Mouse (Mus musculus) midbrain, embryonic 11.5 days (tissue): ENCODE measurements around the gene Slc25a3. TPM values are rescaled to one million over a fixed set of nuclear protein-coding genes. Genes with fewer than 3 reads are reported as not detected.

ENCODE experiments used
- ATAC-seq: fragments of 200-750 bp; cut with Nextera tagmentation; 2 replicates; pipeline ENCODE4 v1.8.0; 2017; ENCODE audit warnings: moderate TSS enrichment, moderate library complexity; ENCODE audit not compliant: low FRiP score
- DNase-seq: peaks from one replicate; pipeline ENCODE4 v3.0.0; 2015; ENCODE audit warnings: low spot score; ENCODE audit errors: missing footprints
- H3K27ac ChIP-seq: fragments of 300-500 bp; sonication (generic); 2 replicates; pipeline ENCODE4 v1.5.1; 2014; ENCODE audit warnings: low read depth, low read length
- H3K27me3 ChIP-seq: fragments of 300-500 bp; sonication (generic); 2 replicates; pipeline ENCODE4 v1.6.1; 2014; ENCODE audit warnings: mild to moderate bottlenecking, low read length, moderate library complexity, mixed read lengths; ENCODE audit not compliant: control insufficient read depth, insufficient read depth
- H3K36me3 ChIP-seq: fragments of 300-500 bp; sonication (generic); 2 replicates; pipeline ENCODE4 v1.6.1; 2014; ENCODE audit warnings: mild to moderate bottlenecking, low read length, moderate library complexity, mixed read lengths; ENCODE audit not compliant: control insufficient read depth, insufficient read depth
- H3K4me1 ChIP-seq: fragments of 300-500 bp; sonication (generic); 2 replicates; pipeline ENCODE4 v1.6.1; 2014; ENCODE audit warnings: low read length; ENCODE audit not compliant: control insufficient read depth, insufficient read depth
- H3K4me2 ChIP-seq: fragments of 300-500 bp; sonication (generic); 2 replicates; pipeline ENCODE4 v1.6.1; 2014; ENCODE audit warnings: mild to moderate bottlenecking, moderate library complexity
- H3K4me3 ChIP-seq: fragments of 300-500 bp; sonication (generic); 2 replicates; pipeline ENCODE4 v1.5.1; 2014; ENCODE audit warnings: low read depth, low read length
- H3K9ac ChIP-seq: fragments of 300-500 bp; sonication (generic); 2 replicates; pipeline ENCODE4 v1.6.1; 2014; ENCODE audit warnings: low read length
- H3K9me3 ChIP-seq: fragments of 300-500 bp; sonication (generic); 2 replicates; pipeline ENCODE4 v1.6.1; 2016; ENCODE audit warnings: low read length; ENCODE audit not compliant: control insufficient read depth
- WGBS: fragments of 180-500 bp; shearing (Covaris S2); extraction: QIAGEN DNeasy Blood & Tissue Kit; methylation state at CpG from one replicate; pipeline ENCODE4 v1.1.7; 2014; 5-methylcytosine and 5-hydroxymethylcytosine counted together
- polyA plus RNA-seq: library from polyadenylated mRNA; unstranded; fragments of >200 nt; fragmentation: Nextera tagmentation; extraction: Ambion mirVana; gene quantifications from 2 replicates; pipeline ENCODE4 v1.2.1, GENCODE M21; 2014

The Slc25a3 gene
- polyA plus RNA-seq, 1 experiment from 2014 or later = 404 TPM

DNA sequence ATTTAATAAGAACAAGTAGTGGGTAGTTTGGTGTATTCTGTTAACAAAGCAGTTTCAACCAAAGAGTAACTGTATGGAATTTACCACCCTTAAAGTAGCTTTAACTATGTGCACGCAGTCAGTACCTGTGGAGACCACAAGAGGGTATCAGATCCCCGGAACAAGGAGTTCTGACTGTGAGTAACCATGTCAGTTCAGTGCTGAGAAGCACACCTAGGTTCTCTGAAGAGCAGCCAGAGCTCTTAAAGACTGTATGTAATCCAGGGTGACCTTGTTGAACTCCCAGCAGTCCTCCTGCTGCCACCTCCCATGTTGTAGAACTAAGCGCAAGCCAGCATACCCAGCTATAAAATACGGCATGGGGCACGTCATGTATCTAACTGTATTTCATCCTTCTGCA lies 43.0 kb upstream of the Slc25a3 start:
- H3K27me3 ChIP-seq = no peaks in the 10 kb centered on the region
- no peak for ATAC-seq
- 67% methylated on average over 5 of the region's 5 CpGs for WGBS
- no peak overlapping the region for H3K4me3 ChIP-seq
- H3K4me2 ChIP-seq = no peak overlapping the region
- H3K9me3 ChIP-seq = no peaks in the 10 kb centered on the region
- no peak overlapping the region for H3K9ac ChIP-seq
- H3K27ac ChIP-seq = no peak overlapping the region
- peaks cover 24% of the 10 kb centered on the region for H3K36me3 ChIP-seq
- DNase-seq = peak; percentile 93
- peaks cover 14% of the 10 kb centered on the region for H3K4me1 ChIP-seq

DNA sequence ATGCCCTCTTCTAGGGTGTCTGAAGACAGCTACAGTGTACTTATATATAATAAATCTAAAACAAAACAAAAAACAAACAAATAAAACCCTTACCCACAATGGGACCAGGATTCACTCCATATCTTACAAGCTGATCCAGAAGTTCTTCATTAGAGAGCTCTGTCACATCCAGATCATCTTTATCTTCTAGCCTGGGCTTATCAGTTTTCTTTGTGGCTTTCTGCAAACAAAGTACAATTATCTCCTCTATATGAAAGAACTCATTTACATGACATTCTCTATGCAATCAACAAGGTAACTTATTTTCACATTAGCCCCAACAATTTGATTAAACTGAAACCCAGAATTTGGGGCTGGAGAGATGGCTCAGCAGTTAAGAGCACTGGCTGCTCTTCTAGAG lies 42.0 kb upstream of the Slc25a3 start:
- no peak overlapping the region for H3K4me2 ChIP-seq
- no peak for DNase-seq
- peaks cover 32% of the 10 kb centered on the region for H3K36me3 ChIP-seq
- H3K9ac ChIP-seq = no peak overlapping the region
- no peaks in the 10 kb centered on the region for H3K27me3 ChIP-seq
- no peak overlapping the region for H3K27ac ChIP-seq
- no peak for ATAC-seq
- peaks cover 14% of the 10 kb centered on the region for H3K4me1 ChIP-seq
- H3K4me3 ChIP-seq = no peak overlapping the region
- H3K9me3 ChIP-seq = no peaks in the 10 kb centered on the region

DNA sequence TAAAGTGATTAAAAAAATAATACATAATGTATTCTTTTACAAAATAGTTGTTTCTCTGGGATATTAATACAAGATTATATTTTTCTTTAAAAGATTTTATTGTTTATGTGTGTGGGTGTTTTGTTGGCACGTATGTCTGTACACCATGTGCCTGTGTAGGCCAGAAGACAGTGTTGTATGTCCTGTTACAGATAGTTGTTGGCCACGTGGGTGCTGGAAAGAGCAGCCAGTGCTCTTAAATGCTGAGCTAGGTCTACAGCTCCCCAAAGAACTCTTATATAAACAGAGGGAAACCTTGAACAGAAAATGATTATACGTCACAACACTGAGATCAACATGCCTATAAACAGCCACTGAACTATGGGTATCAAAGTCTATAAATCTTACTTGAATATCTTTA lies 40.6 kb upstream of the Slc25a3 start:
- no peak for ATAC-seq
- Histone ChIP-seq H3K4me1 (peaks cover 13% of the 10 kb centered on the region), H3K9me3 (no peaks in the 10 kb centered on the region), H3K27ac (no peak overlapping the region), H3K4me3 (no peak overlapping the region), H3K9ac (no peak overlapping the region), H3K27me3 (no peaks in the 10 kb centered on the region), H3K4me2 (no peak overlapping the region), H3K36me3 (peaks cover 32% of the 10 kb centered on the region)
- 94% methylated on average over 3 of the region's 3 CpGs for WGBS
- no peak for DNase-seq

DNA sequence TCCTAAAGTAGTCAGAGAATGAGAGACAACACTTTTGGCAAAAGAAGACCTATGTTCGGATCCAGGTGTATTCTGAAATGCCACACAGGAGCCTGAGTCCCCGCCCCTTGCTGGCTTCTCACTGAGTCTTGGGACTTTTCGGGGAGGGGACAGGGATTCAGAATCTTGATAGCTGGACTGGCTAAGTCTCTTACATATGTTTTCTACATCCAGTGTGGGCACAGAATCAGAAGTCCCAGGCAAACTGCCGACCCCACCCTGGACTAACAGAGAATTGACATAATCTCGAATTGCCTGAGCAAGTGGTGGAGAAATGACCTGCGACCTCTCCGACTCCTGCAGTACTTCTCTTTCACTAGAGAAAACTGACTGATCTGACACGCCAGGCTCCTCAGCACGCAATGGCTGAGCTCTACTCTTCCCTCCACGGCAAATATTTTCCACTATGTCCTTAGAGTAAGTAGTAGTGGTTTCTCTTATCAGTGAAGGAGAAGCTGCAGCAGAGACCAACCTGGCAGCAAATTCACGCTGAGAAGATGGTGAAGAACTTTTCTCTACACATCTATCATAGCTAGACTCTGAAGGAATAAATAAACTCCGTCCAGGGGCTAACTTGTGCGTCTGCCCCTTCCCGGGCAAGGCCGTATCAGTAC lies 38.8 kb upstream of the Slc25a3 start:
- no peak overlapping the region for H3K27ac ChIP-seq
- no peaks in the 10 kb centered on the region for H3K9me3 ChIP-seq
- no peaks in the 10 kb centered on the region for H3K27me3 ChIP-seq
- no peak overlapping the region for H3K4me3 ChIP-seq
- DNase-seq (no peak), ATAC-seq (no peak)
- no peaks in the 10 kb centered on the region; the same call in 1 of the 2 replicates for H3K4me1 ChIP-seq
- H3K36me3 ChIP-seq = peaks cover 39% of the 10 kb centered on the region
- WGBS = 92% methylated on average over 15 of the region's 15 CpGs
- H3K9ac ChIP-seq = no peak overlapping the region
- no peak overlapping the region for H3K4me2 ChIP-seq

DNA sequence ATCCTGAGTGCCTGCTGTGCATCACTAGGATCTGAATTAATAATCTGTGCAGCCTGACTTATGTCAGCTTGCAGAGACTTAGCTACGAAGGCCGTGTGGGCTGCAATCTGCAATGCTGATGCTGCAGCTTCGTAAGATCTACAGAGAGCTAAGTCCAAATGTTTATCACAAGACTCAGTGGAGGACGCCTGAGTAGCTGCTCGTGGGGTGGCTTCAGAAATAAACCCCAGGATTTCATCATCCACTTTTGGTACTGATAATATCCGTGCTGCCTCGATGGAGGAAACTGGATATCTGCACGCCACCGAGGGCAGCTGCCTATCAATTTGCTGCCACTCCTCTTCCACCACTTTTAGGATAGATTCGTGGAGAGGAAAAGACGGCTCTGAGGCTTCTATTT lies 38.2 kb upstream of the Slc25a3 start:
- H3K9ac ChIP-seq = no peak overlapping the region
- peaks cover 40% of the 10 kb centered on the region for H3K36me3 ChIP-seq
- no peaks in the 10 kb centered on the region for H3K27me3 ChIP-seq
- no peak overlapping the region for H3K4me2 ChIP-seq
- 93% methylated on average over 11 of the region's 11 CpGs for WGBS
- H3K4me1 ChIP-seq = no peaks in the 10 kb centered on the region
- no peak overlapping the region for H3K4me3 ChIP-seq
- H3K9me3 ChIP-seq = no peaks in the 10 kb centered on the region
- no peak for DNase-seq
- no peak overlapping the region for H3K27ac ChIP-seq
- ATAC-seq = no peak

DNA sequence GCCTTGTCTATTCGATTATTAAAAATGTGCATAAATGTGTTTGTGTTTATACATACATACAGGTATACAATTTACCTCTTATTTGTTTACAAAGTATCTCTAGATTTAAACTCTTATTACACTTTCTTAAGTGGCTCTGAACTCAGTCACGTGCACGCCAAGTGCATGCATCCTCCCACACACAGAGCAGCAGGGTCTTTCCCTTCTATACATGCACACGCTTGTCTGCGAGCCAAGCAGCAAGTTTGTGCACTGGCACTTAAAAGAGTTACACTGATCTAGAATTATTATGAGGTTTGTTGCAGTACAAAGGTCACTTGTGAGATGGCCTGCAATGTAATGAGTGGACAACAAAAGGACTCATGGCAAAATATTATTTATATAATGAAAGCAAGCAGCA lies 37.1 kb upstream of the Slc25a3 start:
- Histone ChIP-seq H3K4me2 (no peak overlapping the region), H3K9me3 (no peaks in the 10 kb centered on the region), H3K27ac (no peak overlapping the region), H3K36me3 (peaks cover 40% of the 10 kb centered on the region), H3K4me1 (no peaks in the 10 kb centered on the region), H3K27me3 (no peaks in the 10 kb centered on the region), H3K9ac (no peak overlapping the region), H3K4me3 (no peak overlapping the region)
- 95% methylated on average over 5 of the region's 5 CpGs for WGBS
- ATAC-seq = no peak
- no peak for DNase-seq

DNA sequence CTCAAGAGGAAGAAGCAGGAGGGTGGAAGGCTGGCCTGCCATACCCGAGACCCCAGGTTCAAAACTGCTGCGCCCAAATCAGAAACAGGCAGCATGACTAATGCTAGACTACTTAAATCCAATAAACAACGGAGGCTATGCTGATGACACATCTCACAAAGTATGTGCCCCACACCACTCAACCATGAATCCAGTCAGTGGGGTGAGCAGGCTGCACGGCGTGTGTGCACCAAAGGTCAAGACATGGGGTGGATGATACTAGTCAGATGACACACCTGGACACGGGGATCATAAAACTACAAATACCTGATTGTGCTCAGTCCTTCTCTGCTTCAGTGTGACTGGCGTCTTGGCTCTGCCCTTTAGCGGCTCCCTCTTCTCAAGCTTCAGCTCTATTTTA lies 34.6 kb upstream of the Slc25a3 start:
- no peak for DNase-seq

DNA sequence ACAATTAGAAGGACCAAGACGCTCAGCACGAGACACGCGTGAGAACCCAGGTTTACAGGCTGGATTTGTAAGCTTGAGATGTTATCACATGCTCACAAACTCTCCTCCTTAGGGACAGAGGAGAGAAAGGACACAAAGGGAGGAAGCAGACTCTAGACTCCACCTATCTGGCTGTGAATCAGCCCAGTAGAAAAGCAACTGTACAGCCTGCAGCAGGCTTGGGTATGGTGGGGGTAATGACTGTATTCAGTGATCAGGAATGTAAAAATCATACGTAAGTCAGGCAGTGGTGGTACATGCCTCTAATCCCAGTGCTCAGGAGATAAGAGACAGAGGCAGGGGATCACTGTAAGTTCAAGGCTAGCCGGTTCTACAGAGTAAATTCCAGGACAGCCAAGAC lies 32.5 kb upstream of the Slc25a3 start:
- DNase-seq (no peak), ATAC-seq (no peak)
- no peaks in the 10 kb centered on the region for H3K9me3 ChIP-seq
- no peak overlapping the region for H3K27ac ChIP-seq
- no peak overlapping the region for H3K4me2 ChIP-seq
- no peaks in the 10 kb centered on the region for H3K27me3 ChIP-seq
- H3K36me3 ChIP-seq = peaks cover 29% of the 10 kb centered on the region
- no peaks in the 10 kb centered on the region for H3K4me1 ChIP-seq
- H3K9ac ChIP-seq = no peak overlapping the region
- WGBS = 91% methylated on average over 6 of the region's 6 CpGs
- no peak overlapping the region for H3K4me3 ChIP-seq

More for the DNA sequence above, 34.6 kb upstream of the Slc25a3 start:
- Histone ChIP-seq H3K27me3 (no peaks in the 10 kb centered on the region), H3K4me1 (no peaks in the 10 kb centered on the region), H3K27ac (no peak overlapping the region), H3K4me2 (no peak overlapping the region), H3K4me3 (no peak overlapping the region), H3K9ac (no peak overlapping the region), H3K36me3 (peaks cover 44% of the 10 kb centered on the region), H3K9me3 (no peaks in the 10 kb centered on the region)
- no peak for ATAC-seq
- 89% methylated on average over 8 of the region's 8 CpGs for whole genome bisulfite sequencing

DNA sequence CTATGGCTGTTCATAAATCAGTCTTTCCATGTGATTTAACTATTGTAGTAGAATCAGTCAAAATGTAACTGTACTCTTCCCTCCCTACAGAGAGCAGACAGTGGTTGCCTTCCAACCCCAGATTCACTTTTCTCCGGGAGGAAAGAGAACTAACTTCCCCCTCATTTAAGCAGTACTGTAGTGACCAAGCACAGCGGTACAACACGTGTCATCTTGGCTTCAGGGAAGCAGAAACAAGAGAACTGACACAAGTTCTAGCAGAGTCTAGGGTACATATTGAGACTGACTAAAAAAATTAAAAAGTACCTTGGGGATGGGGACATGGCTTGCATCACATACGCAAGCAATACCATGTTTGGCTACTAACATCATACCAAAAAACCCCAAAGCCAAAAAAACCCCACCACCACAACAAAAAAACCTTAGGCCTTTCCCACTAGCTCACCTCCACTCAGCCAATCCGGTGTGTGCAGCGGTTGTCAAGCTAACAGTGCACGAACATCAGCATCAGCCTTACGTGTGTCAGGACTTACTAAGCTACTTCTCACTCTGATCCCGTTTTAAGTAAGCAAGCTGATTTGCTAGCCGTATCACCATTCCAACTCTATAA lies 30.1 kb upstream of the Slc25a3 start:
- peaks cover 38% of the 10 kb centered on the region for H3K36me3 ChIP-seq

More for the DNA sequence above, 30.1 kb upstream of the Slc25a3 start:
- WGBS = 92% methylated on average over 10 of the region's 10 CpGs
- H3K9me3 ChIP-seq = no peaks in the 10 kb centered on the region
- H3K4me3 ChIP-seq = no peak overlapping the region
- H3K27me3 ChIP-seq = no peaks in the 10 kb centered on the region
- no peak overlapping the region for H3K4me2 ChIP-seq
- ATAC-seq (no peak), DNase-seq (no peak)
- no peaks in the 10 kb centered on the region for H3K4me1 ChIP-seq
- H3K27ac ChIP-seq = no peak overlapping the region
- no peak overlapping the region for H3K9ac ChIP-seq
